Mouse (Mus musculus) CD8-positive naive resting alpha-beta T cell, adult 2 months (primary cell): ENCODE data around the gene Ddx5.
"Not testable (repeated sequence)": the region's sequence is repeated elsewhere in the genome, so short reads cannot be mapped to it uniquely, and the experiment has no call there.

Source experiments
- DNase-seq, 2 experiments: peaks; one replicate each; pipeline ENCODE4 v3.0.0; 2022; ENCODE audit warnings: low read depth in 2 of 2, low spot score in 2 of 2

Gene Ddx5

GRCm38 (mm10) chr11:106788775-106789459, at the start of gene Ddx5, which contains the start of gene Cep95:
Gene Ddx5 (minus strand): TSS chr11:106789185.
Gene Cep95 (plus strand): TSS chr11:106789252.
- DNase-seq: peak; percentile 97 to 99

- DNase-seq: no peak
Measured at GRCm38 (mm10) chr11:106828079-106828478, 39.1 kb upstream of the Ddx5 start.

GRCm38 (mm10) chr11:106824403-106824802, 35.4 kb upstream of the Ddx5 start:
- no peak for DNase-seq

- DNase-seq: no peak
Measured at GRCm38 (mm10) chr11:106823741-106824140, 34.8 kb upstream of the Ddx5 start.

DNA sequence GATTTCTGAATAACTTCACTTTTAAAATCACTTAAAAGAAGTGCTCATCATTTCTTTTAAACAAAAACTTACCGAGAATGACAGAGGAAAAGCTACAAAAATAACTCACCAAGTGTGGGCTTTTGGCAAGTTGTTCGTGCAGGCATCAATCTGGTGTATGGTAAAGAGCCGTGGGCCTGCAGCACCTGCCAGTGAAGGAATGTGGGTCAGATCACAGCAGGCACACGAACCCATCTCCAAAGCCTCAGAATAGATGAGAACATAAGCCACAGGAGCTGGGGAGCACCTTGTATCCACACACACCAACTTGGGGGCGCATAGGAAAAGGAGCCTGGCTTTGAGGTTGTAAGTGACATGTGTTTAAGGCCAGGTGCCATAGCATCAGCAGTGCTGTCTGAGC, 33.9 kb upstream of the Ddx5 start:
- DNase-seq: no peak

- no peak for DNase-seq
Measured at GRCm38 (mm10) chr11:106822491-106822890, 33.5 kb upstream of the Ddx5 start.

GRCm38 (mm10) chr11:106821397-106821796, 32.4 kb upstream of the Ddx5 start:
- no peak for DNase-seq

- peak; percentile 10 to 24 for DNase-seq
Measured at GRCm38 (mm10) chr11:106820972-106821371, 32.0 kb upstream of the Ddx5 start.

GRCm38 (mm10) chr11:106820252-106820651, 31.3 kb upstream of the Ddx5 start:
- no peak for DNase-seq

DNA sequence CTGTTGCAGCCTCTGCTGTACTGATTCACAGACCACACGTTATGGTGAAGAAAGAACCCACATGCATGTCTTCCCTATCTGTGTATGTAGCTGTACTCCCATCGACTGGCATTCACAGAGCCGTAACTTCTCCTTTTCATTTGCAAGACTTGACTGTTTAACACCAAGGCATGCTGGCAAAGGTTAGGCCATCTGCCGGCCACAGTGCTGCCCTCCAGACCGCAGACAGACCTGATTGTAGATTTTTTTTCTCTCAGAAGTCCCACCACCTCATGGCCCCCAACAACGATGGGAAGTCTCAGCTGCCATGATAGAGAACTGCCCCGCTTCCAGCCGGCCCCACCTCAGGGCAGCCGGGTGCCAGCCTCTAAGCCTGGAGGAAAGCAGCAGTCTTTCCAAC, 30.6 kb upstream of the Ddx5 start:
- DNase-seq: no peak

DNA sequence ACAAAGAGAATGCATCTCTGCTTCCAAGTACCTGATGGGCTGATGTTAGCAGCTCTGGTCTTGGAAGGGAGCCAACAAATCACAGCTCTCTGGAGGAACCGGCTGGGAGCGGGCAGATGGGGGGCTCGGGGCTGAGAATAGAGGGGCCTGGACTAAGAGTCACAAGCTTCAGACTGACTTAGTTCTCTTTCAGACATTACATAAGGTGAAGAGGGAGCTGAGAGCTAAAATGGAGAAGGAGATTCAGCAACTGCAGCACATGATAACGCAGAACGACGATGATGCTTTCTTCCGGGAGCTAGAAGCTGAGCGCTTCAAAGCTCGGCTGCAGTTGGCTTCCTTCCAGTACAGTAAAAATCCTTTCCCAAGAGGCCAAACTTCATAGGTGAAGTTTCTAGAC, 29.4 kb upstream of the Ddx5 start:
- DNase-seq: no peak

DNA sequence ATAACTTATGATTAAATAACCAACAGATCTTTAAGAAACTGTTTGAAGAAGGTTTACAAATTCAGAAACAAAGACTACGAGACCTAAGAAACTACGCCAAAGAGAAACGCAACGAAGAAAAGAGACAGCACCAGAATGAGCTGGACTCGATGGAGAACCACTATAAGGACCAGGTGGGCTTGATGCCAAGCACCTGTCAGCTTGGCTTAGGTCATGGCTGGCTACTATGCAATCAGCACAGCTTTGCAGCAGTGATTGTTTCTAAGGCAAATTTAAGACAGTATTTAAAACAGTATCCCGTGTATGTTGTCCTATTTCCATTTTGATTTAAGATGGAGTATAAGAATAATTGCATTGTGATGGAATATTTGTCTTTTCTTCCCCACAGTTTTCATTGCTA, 28.8 kb upstream of the Ddx5 start:
- no peak for DNase-seq

- DNase-seq: no peak
Measured at GRCm38 (mm10) chr11:106817156-106817555, 28.2 kb upstream of the Ddx5 start.

- no peak for DNase-seq
Measured at GRCm38 (mm10) chr11:106816316-106816715, 27.3 kb upstream of the Ddx5 start.

DNA sequence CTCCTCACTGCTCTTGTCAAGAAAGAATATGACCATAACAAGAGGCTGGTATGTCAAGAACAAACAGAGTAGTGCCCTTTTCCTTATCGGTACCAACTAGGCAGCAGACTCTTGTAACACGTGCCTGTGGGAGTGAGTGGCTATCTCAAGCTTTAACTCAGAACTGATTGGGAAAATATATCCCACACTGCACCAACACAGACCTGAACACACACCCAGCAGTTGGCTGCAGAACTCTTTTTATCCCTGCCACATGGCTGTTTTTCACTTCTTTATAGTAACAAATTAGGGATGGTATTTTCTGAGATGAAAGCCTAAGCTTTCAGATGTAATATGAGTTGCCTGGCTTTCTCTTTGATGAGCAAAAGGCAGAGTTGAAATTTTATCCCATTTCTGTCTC, 26.8 kb upstream of the Ddx5 start:
- DNase-seq: no peak

GRCm38 (mm10) chr11:106815331-106815730, 26.3 kb upstream of the Ddx5 start:
- no peak for DNase-seq

- DNase-seq: no peak
Measured at GRCm38 (mm10) chr11:106814601-106815320, 25.8 kb upstream of the Ddx5 start.

DNA sequence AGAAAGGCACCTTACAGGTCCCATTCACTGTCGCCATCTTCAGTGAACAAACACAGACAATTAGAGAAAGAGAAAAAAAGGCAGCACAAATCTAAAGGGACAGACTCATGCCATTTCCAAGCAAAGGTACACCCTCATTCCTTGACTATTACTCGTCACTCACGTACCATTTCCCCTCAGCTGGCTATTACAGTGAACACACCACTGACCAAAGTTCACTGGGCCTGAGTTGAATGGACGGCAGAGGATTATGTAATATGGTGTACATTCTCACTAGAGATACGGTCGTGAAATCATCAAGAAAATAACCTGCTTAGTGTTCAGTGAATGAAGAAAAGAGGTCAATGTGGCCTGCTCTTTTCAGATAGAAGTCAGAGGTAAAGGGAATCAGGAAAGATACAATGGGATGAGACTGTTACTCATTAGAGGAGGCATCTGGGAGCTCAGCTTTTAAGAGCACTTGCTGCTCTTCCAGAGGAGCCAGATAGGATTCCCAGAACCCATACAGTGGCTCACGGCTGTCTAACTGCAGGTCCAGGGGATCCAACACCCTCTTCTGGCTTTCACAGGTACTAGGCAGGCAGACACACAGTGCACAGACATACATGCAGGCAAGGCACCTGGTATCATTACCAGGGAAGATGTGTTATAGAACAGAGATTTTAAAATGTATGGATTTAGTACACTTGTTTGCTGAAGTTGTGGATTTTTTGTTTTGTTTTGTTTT, 23.6 kb upstream of the Ddx5 start:
- no peak for DNase-seq

GRCm38 (mm10) chr11:106807442-106807841, 18.5 kb upstream of the Ddx5 start:
- not testable (repeated sequence) for DNase-seq

GRCm38 (mm10) chr11:106802069-106802627, 13.2 kb upstream of the Ddx5 start:
- no peak for DNase-seq

GRCm38 (mm10) chr11:106795679-106796078, 6.7 kb upstream of the Ddx5 start:
- DNase-seq: no peak

- no peak for DNase-seq
Measured at GRCm38 (mm10) chr11:106793846-106794245, 4.9 kb upstream of the Ddx5 start.
